Mouse (Mus musculus): ENCODE data around the gene Tmem60. TPM values are rescaled to one million over a fixed set of nuclear protein-coding genes. Genes with fewer than 3 reads are reported as not detected.

The Tmem60 gene
- polyA plus RNA-seq (2011; ENCODE audit: insufficient read depth, insufficient read length, low replicate concordance, missing spikeins) = 14.6 and 15.1 TPM in 2 replicates

GRCm38 (mm10) chr5:20881915-20882800 is at the start of gene Tmem60, which contains the start of gene Phtf2:
Gene Tmem60 (plus strand): TSS chr5:20882191.
Gene Phtf2 (minus strand): TSS chr5:20882124.
- Histone ChIP-seq H3K4me1 (ENCODE audit: control insufficient read depth, insufficient read depth, low read length) (peaks cover 2% of the 10 kb centered on the region; the same call in 1 of the 2 replicates), H3K27ac (ENCODE audit: control insufficient read depth, insufficient read depth, low read depth, low read length, poor library complexity) (peak within 1 kb of the TSS; percentile 97), H3K4me3 (replicated peaks; ENCODE audit: control insufficient read depth, low read depth, low read length) (peak within 1 kb of the TSS; percentile 98)
- WGBS = under 1% methylated on average over 94 of the region's 94 CpGs
- no peak for TF ChIP-seq CTCF (IDR thresholded peaks at IDR 0.05; ENCODE audit: control insufficient read depth, insufficient read depth, low read length)
- TF ChIP-seq POLR2A (IDR thresholded peaks at IDR 0.05; ENCODE audit: borderline replicate concordance, control insufficient read depth, low read depth, low read length) = peak; percentile 94; the same call in 1 of the 2 replicates

- TF ChIP-seq CTCF (IDR thresholded peaks at IDR 0.05; ENCODE audit: control insufficient read depth, insufficient read depth, low read length) (no peak), POLR2A (IDR thresholded peaks at IDR 0.05; ENCODE audit: borderline replicate concordance, control insufficient read depth, low read depth, low read length) (no peak)
- no peak overlapping the region for H3K4me3 ChIP-seq (replicated peaks; ENCODE audit: control insufficient read depth, low read depth, low read length)
- WGBS = 86% methylated on average over 1 of the region's 1 CpGs
- H3K27ac ChIP-seq (ENCODE audit: control insufficient read depth, insufficient read depth, low read depth, low read length, poor library complexity) = no peak overlapping the region
- H3K4me1 ChIP-seq (ENCODE audit: control insufficient read depth, insufficient read depth, low read length) = no peaks in the 10 kb centered on the region
These were observed 47.6 kb upstream of the Tmem60 start for GRCm38 (mm10) chr5:20834399-20834798.

GRCm38 (mm10) chr5:20837082-20837481 is 44.9 kb upstream of the Tmem60 start:
- WGBS = 95% methylated on average over 1 of the region's 1 CpGs
- H3K4me1 ChIP-seq (ENCODE audit: control insufficient read depth, insufficient read depth, low read length) = no peaks in the 10 kb centered on the region
- H3K27ac ChIP-seq (ENCODE audit: control insufficient read depth, insufficient read depth, low read depth, low read length, poor library complexity) = no peak overlapping the region
- H3K4me3 ChIP-seq (replicated peaks; ENCODE audit: control insufficient read depth, low read depth, low read length) = no peak overlapping the region
- no peak for TF ChIP-seq CTCF (IDR thresholded peaks at IDR 0.05; ENCODE audit: control insufficient read depth, insufficient read depth, low read length)
- TF ChIP-seq POLR2A (IDR thresholded peaks at IDR 0.05; ENCODE audit: borderline replicate concordance, control insufficient read depth, low read depth, low read length) = no peak

DNA sequence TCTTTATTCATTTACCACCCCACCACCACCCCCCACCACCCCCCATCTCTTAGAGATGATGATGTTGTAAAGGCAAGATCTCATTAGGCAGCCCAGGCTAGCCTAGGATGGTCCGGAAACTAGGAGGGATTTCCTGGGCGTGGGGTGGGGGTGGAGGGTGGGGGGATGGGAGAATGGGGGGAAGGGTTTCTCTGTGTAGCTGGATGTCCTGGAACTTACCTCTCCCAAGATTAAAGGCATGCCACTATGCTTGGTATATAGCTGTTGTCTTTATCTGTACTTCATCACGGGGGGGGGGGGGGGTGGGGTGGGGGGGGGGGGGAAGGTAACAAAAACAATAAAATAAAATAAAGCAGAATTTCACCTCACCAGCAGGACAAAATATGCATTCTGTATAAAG is 38.6 kb upstream of the Tmem60 start:
- H3K4me1 ChIP-seq (ENCODE audit: control insufficient read depth, insufficient read depth, low read length) = no peaks in the 10 kb centered on the region
- TF ChIP-seq POLR2A (IDR thresholded peaks at IDR 0.05; ENCODE audit: borderline replicate concordance, control insufficient read depth, low read depth, low read length) = no peak
- TF ChIP-seq CTCF (IDR thresholded peaks at IDR 0.05; ENCODE audit: control insufficient read depth, insufficient read depth, low read length) = no peak
- H3K27ac ChIP-seq (ENCODE audit: control insufficient read depth, insufficient read depth, low read depth, low read length, poor library complexity) = no peak overlapping the region
- H3K4me3 ChIP-seq (replicated peaks; ENCODE audit: control insufficient read depth, low read depth, low read length) = no peak overlapping the region
- 85% methylated on average over 2 of the region's 3 CpGs for WGBS

DNA sequence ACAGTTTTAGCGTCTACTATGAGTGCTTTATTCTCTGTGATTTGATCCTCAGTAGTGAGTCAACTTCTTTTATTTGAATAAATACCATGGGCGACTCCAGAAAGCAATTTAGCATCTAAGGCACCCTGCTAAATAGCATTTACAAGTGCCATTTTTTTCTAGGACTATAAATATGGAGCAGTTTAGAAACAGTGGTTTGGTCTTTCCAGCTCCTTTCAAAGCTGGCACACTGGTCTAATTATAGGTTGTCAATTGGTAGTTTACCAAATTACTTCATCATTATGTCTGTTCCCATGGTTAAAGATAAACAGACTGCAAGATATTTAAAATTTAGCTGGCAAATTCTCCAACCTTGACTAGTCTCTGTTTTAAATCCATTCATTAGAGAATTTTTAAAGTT is 38.2 kb upstream of the Tmem60 start:
- no peak for TF ChIP-seq POLR2A (IDR thresholded peaks at IDR 0.05; ENCODE audit: borderline replicate concordance, control insufficient read depth, low read depth, low read length)
- TF ChIP-seq CTCF (IDR thresholded peaks at IDR 0.05; ENCODE audit: control insufficient read depth, insufficient read depth, low read length) = no peak
- Histone ChIP-seq H3K27ac (ENCODE audit: control insufficient read depth, insufficient read depth, low read depth, low read length, poor library complexity) (no peak overlapping the region), H3K4me3 (replicated peaks; ENCODE audit: control insufficient read depth, low read depth, low read length) (no peak overlapping the region), H3K4me1 (ENCODE audit: control insufficient read depth, insufficient read depth, low read length) (no peaks in the 10 kb centered on the region)
- 88% methylated on average over 2 of the region's 2 CpGs for WGBS

- TF ChIP-seq CTCF (IDR thresholded peaks at IDR 0.05; ENCODE audit: control insufficient read depth, insufficient read depth, low read length) (no peak), POLR2A (IDR thresholded peaks at IDR 0.05; ENCODE audit: borderline replicate concordance, control insufficient read depth, low read depth, low read length) (no peak)
- no peaks in the 10 kb centered on the region; the same call in 1 of the 2 replicates for H3K4me1 ChIP-seq (ENCODE audit: control insufficient read depth, insufficient read depth, low read length)
- H3K4me3 ChIP-seq (replicated peaks; ENCODE audit: control insufficient read depth, low read depth, low read length) = no peak overlapping the region
- H3K27ac ChIP-seq (ENCODE audit: control insufficient read depth, insufficient read depth, low read depth, low read length, poor library complexity) = no peak overlapping the region
- 26% methylated on average over 2 of the region's 2 CpGs for WGBS
These were observed 35.0 kb upstream of the Tmem60 start for GRCm38 (mm10) chr5:20847010-20847409.

GRCm38 (mm10) chr5:20855066-20855465 is 26.9 kb upstream of the Tmem60 start:
- no peak for TF ChIP-seq POLR2A (IDR thresholded peaks at IDR 0.05; ENCODE audit: borderline replicate concordance, control insufficient read depth, low read depth, low read length)
- TF ChIP-seq CTCF (IDR thresholded peaks at IDR 0.05; ENCODE audit: control insufficient read depth, insufficient read depth, low read length) = no peak
- no peak overlapping the region for H3K27ac ChIP-seq (ENCODE audit: control insufficient read depth, insufficient read depth, low read depth, low read length, poor library complexity)
- H3K4me1 ChIP-seq (ENCODE audit: control insufficient read depth, insufficient read depth, low read length) = no peaks in the 10 kb centered on the region
- no peak overlapping the region for H3K4me3 ChIP-seq (replicated peaks; ENCODE audit: control insufficient read depth, low read depth, low read length)
- 79% methylated on average over 4 of the region's 4 CpGs for WGBS

DNA sequence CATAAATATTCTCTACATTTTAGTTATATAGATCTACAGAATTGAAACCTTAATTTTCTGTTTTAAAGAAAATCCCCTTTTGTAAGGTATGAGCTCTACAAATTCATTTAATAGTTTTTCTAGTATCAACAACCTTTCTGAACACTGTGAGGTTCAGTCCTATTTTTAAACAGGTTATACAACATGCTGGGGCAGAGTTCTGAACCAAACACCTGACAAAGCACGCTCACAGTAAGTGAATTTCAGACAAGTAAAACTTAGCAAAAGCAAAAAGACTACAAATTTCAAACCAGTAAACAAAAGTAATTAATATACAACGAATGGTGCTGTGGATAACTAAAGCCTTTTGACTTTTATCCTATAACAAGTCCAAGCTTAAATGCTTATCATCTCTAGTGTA is 23.6 kb upstream of the Tmem60 start:
- no peak overlapping the region for H3K4me3 ChIP-seq (replicated peaks; ENCODE audit: control insufficient read depth, low read depth, low read length)
- no peaks in the 10 kb centered on the region for H3K4me1 ChIP-seq (ENCODE audit: control insufficient read depth, insufficient read depth, low read length)
- H3K27ac ChIP-seq (ENCODE audit: control insufficient read depth, insufficient read depth, low read depth, low read length, poor library complexity) = no peak overlapping the region
- 83% methylated on average over 2 of the region's 2 CpGs for WGBS
- TF ChIP-seq POLR2A (IDR thresholded peaks at IDR 0.05; ENCODE audit: borderline replicate concordance, control insufficient read depth, low read depth, low read length) (no peak), CTCF (IDR thresholded peaks at IDR 0.05; ENCODE audit: control insufficient read depth, insufficient read depth, low read length) (no peak)

Measured in bone marrow, adult 2 months (tissue).